Mouse (Mus musculus) brain, embryonic 18.5 days (tissue): ENCODE results near the gene Tinagl1.

ENCODE experiments used
- DNase-seq: peaks from one replicate; pipeline ENCODE4 v3.0.0-alpha.2; 2012; ENCODE audit warnings: low read depth, low spot score

Gene Tinagl1

GRCm38 (mm10) chr4:130177536-130177935, 2.6 kb upstream of the Tinagl1 start:
- no peak for DNase-seq

- DNase-seq: no peak
Measured at GRCm38 (mm10) chr4:130177087-130177486, 2.2 kb upstream of the Tinagl1 start.

GRCm38 (mm10) chr4:130176156-130176720, 1.3 kb upstream of the Tinagl1 start:
- no peak for DNase-seq

DNA sequence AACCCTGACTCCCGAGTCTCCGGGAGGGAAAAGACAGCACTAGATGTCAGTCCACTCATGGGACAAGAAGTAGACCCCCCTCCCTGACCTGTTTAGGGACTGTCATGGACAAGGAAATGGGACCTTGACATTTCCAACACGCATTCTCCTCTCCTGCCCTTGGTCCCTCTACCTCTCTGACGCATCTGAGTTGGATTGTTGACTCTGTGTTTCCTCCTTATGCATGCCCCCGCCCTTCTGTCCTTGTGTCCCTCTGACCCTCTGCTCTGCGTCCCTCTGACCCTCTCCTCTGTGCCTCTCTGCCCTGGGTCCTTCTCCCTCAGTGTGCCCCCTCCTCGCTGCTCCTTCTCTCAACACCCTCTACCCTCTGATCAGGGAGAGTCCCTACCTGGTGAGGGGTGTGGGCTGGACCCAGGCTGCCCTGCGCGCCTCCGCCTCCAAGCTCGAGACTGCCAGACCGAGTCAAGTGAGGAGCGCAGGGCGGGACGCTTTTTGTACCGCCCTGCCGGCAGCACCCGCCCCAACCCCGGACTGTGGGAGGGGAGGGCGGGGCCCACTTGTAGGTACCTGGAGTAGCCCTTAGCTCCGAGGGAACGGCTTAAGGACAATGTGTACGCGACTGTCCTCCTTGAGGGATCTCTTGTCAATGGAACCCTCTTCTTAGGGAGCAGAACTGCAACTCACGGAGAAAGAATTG, 439 bp downstream of the Tinagl1 start:
- DNase-seq: no peak

DNA sequence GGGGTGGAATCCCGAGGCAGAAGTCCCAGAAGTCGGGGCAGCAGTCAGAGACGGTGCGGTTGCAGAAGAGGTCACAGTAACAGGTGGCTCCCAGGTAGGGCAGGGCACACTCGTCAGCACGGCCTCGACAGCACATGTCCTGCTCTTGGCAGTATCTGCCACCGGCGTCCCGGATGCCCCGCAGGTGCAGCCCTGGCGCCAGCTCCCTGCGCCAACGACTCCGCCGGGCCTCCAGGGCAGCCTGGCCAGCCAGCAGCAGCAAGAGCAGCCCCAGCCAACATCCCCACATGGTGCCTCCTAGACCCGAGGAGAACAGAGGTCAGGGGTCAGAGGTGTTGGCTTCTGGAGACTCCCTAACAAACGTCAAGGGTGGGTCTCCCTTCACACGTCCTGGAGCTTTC, 1.0 kb downstream of the Tinagl1 start:
- DNase-seq: no peak

GRCm38 (mm10) chr4:130173060-130173822, 1.7 kb downstream of the Tinagl1 start:
- DNase-seq: no peak

DNA sequence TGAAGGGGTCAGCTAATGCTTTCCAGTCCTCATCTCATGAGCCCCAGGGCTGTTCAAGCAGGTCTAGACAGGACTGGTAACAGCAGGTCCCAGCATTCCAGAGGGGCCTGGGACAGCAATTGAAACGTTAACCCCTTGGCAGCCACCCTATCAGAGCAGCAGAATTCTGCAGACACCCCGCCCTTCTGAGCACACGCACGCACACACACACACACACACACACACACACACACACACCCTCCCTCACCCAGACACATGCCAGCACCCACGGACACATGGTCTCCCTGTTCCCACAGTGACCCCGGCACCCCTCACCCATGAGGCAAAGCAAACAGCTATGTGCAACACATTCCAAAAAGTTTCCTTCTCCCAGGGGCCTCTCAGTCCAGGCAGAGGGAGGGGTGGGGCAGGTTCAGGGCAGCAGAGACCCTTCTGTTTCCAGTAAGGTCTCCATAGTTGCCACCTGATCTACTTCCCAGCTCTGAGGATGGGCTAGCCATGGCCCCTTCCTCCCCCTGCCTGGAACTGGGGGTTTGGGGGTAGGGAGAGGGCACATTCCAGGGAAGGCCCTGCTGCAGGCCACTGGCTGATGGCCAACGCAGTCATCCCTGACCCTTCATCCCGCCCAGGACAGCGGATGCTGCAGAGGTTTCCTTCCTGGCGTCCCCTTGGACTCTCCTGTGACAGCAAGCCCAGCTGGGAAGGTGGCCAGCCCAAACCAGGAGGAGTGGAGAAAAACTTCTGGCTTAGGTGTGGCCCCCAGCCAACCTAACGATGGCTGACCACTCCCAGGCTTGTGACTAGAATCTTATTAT, 2.8 kb downstream of the Tinagl1 start:
- no peak for DNase-seq

GRCm38 (mm10) chr4:130170362-130170761, 4.6 kb downstream of the Tinagl1 start:
- DNase-seq: no peak

DNA sequence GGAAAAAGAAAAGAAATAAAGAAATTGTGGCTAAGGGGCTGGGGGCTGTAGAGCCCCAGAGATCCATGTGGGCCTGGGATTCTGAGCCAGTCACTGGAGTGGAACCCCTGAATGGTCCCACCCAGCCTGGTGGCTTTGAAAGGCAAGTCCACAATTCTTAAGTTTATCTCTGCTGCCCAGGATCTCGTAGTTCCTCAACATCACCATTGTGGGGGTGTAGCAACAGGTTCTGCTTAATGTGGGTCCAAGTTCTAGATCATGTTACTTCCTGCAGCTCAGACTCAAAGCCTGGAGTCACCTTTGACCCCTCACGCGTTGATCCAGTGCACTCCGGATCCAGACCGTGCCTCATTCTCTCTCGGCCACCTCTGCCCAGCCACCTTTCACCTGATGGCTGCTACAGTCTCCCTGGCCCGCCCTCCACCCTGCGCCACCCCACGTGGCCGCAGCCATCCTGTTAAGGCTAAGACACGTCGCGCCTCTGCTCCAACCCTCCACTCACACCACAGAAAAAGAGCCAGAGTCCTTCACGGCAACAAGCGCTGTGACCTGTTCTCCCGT, 5.4 kb downstream of the Tinagl1 start:
- DNase-seq: no peak

GRCm38 (mm10) chr4:130168280-130169183, 6.4 kb downstream of the Tinagl1 start:
- DNase-seq: no peak

GRCm38 (mm10) chr4:130167814-130168213, 7.1 kb downstream of the Tinagl1 start:
- DNase-seq: no peak

DNA sequence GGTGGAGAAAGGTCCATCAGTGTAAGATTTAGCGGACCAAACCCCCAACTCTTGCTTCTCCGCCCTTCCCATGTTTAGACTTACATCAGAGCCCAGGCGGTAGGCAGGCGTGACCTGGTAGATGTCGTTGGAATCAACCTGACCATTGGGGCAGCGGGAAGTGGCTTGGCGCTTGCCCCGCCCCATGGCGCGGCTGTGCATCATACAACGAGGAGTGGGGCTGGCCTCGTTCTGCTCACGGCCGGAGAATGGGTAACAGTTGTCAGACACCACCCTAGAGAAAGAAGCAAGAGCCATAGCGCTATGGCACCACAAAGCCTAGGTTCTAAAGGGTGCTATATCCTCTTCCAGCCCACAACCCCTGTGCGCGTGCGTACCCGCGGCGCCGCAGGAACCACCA, 7.6 kb downstream of the Tinagl1 start:
- DNase-seq: no peak

GRCm38 (mm10) chr4:130166592-130166991, 8.3 kb downstream of the Tinagl1 start:
- DNase-seq: no peak

DNA sequence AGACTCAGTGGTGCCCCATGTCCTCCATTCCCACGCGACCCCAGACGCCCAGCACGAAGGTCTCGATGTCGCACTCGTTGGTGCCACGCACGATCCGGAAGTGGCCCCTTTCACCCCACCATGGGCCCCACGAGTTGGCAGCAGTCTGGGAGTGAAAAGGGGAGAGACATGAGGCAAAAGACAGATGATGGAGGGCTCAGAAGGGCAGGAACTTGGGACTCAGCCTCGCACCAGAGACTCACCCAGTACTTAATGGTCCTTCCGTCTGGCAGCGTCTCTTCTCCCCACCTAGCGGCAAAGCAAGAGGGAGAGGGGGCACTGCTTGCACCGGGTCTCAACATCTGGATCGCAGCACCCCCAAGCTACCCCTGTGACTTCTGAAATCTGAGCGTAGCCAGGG, 8.9 kb downstream of the Tinagl1 start:
- no peak for DNase-seq

DNA sequence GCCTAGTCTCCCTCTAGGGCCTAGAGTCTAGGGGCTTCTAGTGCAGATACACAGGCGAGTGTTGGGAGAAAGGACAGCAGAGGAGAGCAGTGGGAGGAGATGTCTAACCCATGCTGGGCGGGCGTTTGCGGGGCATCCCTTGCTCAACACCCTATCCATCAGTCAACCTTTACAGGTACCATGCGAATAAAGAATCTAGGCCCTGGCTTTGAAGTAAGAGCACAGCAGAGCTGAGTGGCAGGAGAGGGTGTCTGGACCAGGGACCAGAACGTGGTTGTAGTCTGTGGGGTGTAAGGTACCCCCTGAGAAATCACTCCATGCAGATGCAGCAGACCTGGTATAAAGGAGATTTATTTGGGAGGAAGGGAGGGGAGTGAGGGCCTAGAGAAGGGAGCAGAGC, 10.8 kb downstream of the Tinagl1 start:
- no peak for DNase-seq

GRCm38 (mm10) chr4:130163391-130163861, 11.5 kb downstream of the Tinagl1 start:
- no peak for DNase-seq

DNA sequence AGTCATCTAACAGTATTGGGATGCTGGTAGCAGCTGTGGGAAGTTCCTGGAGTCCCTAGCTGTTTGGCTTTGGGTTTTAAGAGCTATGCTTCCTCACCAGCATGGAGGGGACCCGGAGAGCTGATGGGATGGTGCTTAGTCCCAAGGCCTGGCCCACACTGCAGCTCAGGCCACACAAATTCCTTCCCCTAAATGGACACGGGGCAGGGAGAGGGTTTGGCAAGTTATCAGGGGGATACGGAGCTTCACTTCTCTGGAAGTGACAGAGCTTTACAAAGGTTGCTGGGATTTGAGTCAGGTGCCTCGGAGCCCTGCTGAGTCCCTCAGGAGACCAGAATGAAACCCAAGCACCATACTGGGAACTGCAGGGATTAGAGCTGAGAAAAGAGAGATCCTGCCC, 13.6 kb downstream of the Tinagl1 start:
- DNase-seq: no peak

DNA sequence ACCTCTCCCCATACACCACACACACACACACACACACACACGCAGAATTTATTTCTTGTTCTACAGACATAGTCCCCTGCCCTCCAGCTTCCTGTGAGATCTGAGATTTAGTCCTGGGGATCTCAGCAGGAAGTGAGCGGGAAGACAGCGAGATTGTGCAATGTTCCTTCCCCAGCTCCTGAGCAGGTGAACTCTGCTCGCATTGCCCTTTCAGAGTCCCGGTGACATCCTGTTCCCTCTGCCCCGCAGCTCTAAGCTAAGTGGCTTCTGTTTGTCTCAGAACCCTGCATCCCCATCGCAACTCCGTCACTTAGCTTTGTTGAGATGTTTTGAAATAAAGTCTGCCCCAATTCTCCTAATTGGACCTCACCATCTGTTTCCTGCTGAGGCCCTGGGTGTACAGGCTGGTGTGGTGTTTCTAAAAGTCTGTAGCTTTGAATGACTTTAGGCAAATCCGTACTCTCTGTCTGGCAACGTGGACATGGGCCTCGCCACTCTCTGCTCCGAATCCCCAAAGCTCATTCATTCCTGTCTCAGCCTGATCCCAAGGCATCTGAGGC, 18.0 kb downstream of the Tinagl1 start:
- no peak for DNase-seq

DNA sequence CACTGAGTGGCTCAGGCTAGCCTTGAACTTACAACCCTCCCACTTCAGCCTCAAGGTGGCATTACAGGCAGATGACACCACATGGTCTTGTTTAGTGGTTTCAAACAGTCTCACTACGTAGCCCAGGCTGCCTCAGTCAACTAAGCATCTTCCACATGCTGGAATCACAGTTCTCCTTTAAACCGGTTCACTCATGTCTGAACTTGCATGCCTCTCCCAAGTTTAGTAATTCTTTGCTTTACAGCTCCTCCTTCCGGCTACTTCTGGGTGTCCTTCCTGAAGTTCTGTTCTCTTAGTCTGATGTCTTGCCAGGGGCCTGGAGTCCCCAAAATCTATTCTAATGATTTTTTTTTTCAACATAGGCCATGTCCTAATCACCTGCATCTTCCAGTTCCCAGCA, 20.7 kb downstream of the Tinagl1 start:
- DNase-seq: no peak

DNA sequence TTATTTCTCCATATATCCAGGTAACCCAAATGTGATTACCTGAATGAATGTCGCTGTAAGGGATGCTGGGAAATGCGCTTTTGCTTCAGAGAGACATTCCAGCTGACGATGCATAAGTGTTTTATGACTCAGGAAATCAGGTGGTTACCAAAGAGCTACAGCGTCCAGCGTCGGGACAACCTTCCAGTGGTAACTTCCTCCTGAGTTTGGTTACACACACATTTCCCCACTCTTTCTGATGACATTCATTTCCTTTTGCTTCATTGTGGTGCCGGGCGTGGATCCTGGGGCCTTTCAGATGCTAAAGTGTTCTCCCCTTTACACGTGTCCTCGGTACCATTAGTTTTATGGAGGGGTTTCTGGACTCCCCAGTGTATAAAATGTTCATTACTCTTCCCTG, 26.5 kb downstream of the Tinagl1 start:
- DNase-seq: no peak
